Mouse (Mus musculus) midbrain, postnatal 0 days (tissue): ENCODE results near the gene Msantd3. TPM values are rescaled to one million over a fixed set of nuclear protein-coding genes. Genes with fewer than 3 reads are reported as not detected.

Experiments used
- ATAC-seq: fragments of 200-750 bp; cut with Nextera tagmentation; 2 replicates; pipeline ENCODE4 v1.8.0; 2017; ENCODE audit warnings: moderate number of reproducible peaks, mild to moderate bottlenecking, moderate TSS enrichment, moderate library complexity; ENCODE audit not compliant: low FRiP score
- DNase-seq: peaks from one replicate; pipeline ENCODE4 v3.0.0-alpha.2; 2015; ENCODE audit warnings: low spot score
- H3K27ac ChIP-seq: fragments of 300-500 bp; sonication (generic); 2 replicates; pipeline ENCODE4 v1.5.1; 2014; ENCODE audit warnings: low read depth, mild to moderate bottlenecking, low read length, mixed read lengths
- H3K27me3 ChIP-seq: fragments of 300-500 bp; sonication (generic); 2 replicates; pipeline ENCODE4 v1.6.1; 2014; ENCODE audit warnings: low read length, control low read depth, mixed read lengths; ENCODE audit not compliant: insufficient read depth
- H3K36me3 ChIP-seq: fragments of 300-500 bp; sonication (generic); 2 replicates; pipeline ENCODE4 v1.6.1; 2014; ENCODE audit warnings: low read length, control low read depth, mixed read lengths; ENCODE audit not compliant: insufficient read depth
- H3K4me1 ChIP-seq: fragments of 300-500 bp; sonication (generic); 2 replicates; pipeline ENCODE4 v1.6.1; 2014; ENCODE audit warnings: mild to moderate bottlenecking, control low read depth, antibody characterized with exemption, low read length, mixed read lengths; ENCODE audit not compliant: insufficient read depth
- H3K4me2 ChIP-seq: fragments of 300-500 bp; sonication (generic); 2 replicates; pipeline ENCODE4 v1.6.1; 2014; ENCODE audit warnings: low read depth, mild to moderate bottlenecking, low read length, mixed read lengths; ENCODE audit not compliant: poor library complexity, severe bottlenecking
- H3K4me3 ChIP-seq: fragments of 300-500 bp; sonication (generic); 2 replicates; pipeline ENCODE4 v1.5.1; 2014; ENCODE audit warnings: low read depth, mild to moderate bottlenecking, low read length, moderate library complexity
- H3K9ac ChIP-seq: fragments of 300-500 bp; sonication (generic); replicated peaks from 2 replicates; pipeline ENCODE4 v1.6.1; 2014; ENCODE audit warnings: mild to moderate bottlenecking, low read length, moderate library complexity, mixed read lengths; ENCODE audit not compliant: poor library complexity, severe bottlenecking
- H3K9me3 ChIP-seq: fragments of 300-500 bp; sonication (generic); 2 replicates; pipeline ENCODE4 v1.6.1; 2016; ENCODE audit warnings: low read length, control low read depth
- CTCF ChIP-seq: IDR thresholded peaks from 2 replicates; pipeline ENCODE4 v1.5.1; 2016; ENCODE audit warnings: antibody characterized with exemption, mild to moderate bottlenecking
- WGBS: fragments of 180-500 bp; shearing (Covaris S2); extraction: QIAGEN DNeasy Blood & Tissue Kit; methylation state at CpG from one replicate; pipeline ENCODE4 v1.1.7; 2014; 5-methylcytosine and 5-hydroxymethylcytosine counted together
- polyA plus RNA-seq: library from polyadenylated mRNA; unstranded; fragments of >200 nt; fragmentation: Nextera tagmentation; extraction: Ambion mirVana; gene quantifications from 2 replicates; pipeline ENCODE4 v1.2.1, GENCODE M21; 2015
- total RNA-seq: library from RNA; depleted of rRNA; stranded (reverse); fragments of >200 nt; gene quantifications from 2 replicates; pipeline ENCODE4 v1.2.3, GENCODE M21; 2014; rRNA removed

Gene Msantd3
- 30.3 and 36.4 TPM in 2 replicates for total RNA-seq
- polyA plus RNA-seq = 26.0 and 27.0 TPM in 2 replicates

DNA sequence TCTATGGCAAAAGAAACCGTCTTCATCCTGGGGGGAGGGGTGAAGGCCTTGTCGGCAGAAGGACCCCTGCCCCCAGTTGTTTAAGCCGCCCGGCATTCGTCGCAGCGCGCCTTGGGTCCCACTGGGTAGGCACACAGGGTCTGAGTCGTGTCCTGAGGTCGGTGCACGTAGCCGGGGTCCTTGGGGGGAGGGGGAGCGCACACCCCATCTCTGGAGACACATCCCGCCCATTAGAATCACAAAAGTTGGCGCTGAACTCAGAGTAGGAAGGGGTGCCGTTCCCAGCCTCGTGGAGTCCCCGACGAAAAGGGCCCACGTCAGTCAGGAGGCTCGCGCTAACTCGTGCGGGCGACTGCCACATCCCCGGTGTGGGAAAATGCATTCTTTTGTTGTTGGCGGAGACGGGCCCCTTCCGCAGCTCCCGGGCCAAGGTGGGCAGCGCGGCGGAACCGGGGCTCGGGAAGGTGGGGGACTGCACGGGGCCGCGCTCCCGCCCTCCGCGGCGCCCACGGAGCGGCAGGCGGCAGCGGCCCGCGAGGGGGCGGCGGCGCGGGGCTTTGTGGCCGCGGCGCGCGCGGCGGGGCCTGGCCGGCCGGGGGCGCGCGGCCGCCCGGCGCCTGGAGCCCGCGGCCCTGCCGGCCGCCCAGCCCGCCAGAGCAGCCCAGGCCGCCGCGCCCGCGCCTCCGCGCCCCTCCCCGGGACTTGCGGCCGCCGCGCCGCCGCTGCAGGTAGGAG lies at the start of gene Msantd3:
Gene Msantd3, plus strand, starts transcription at position 95 of the 735 bp plus-strand sequence.
- WGBS = under 1% methylated on average over 39 of the region's 86 CpGs
- Histone ChIP-seq H3K4me3 (peak within 1 kb of the TSS; percentile 81), H3K36me3 (no peaks in the 10 kb centered on the region), H3K27ac (peak within 1 kb of the TSS; percentile 84), H3K9me3 (no peaks in the 10 kb centered on the region), H3K4me1 (no peaks in the 10 kb centered on the region; the same call in 1 of the 2 replicates), H3K4me2 (peak within 1 kb of the TSS; percentile 91), H3K27me3 (no peaks in the 10 kb centered on the region), H3K9ac (peak within 1 kb of the TSS; percentile 97)
- peak; percentile 67 for DNase-seq
- TF ChIP-seq CTCF = no peak
- ATAC-seq = peak; percentile 79

DNA sequence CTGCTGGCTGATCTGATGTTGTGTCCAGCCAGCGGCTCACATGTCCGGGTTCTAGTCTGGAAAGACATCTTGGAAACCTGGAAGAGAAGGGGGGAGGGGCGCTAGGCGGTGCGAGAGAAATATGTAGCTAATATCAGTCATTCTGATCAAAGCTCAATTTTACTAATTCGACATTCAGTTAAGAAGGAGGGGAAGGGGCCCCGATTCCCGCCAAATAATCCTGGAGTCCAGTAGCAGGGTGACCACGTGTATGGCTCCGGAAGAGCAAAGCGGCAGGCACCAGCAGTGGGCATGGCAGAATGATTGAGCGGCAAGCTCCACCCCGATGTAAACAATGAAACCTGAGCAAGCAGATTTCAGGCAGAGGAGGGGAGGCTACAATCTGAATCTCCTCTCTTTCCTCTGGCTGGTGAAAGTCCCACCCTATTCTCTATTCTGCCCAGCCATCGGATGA lies 48.4 kb upstream of the Msantd3 start:
- ATAC-seq = 0 out of 2 replicates have a peak, but pooled peaks have one; percentile 13
- peak; percentile 35 for DNase-seq
- 13% methylated on average over 14 of the region's 14 CpGs for WGBS

DNA sequence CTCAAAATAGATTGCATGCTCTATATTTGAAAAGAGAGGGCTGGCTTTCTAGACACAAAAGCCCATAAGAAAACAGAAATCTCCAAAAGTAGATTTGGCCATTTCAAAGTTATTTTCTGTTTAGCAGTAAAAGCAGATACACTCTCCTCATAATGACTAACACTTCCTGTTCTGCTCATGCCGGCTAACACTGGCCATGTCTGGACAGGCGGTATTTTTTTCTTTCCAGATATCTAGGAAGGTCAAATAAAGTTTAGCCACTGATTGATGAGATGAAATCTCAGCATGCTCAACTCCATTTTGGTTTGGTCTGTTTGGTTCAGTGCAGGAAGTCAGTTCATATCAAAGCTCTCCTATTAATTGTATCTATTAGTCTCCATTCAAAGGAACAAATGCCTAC lies 47.2 kb upstream of the Msantd3 start:
- H3K27me3 ChIP-seq = no peaks in the 10 kb centered on the region
- 96% methylated on average over 2 of the region's 2 CpGs for WGBS
- no peaks in the 10 kb centered on the region for H3K36me3 ChIP-seq
- DNase-seq = no peak
- H3K27ac ChIP-seq = no peak overlapping the region
- H3K9me3 ChIP-seq = no peaks in the 10 kb centered on the region
- no peaks in the 10 kb centered on the region for H3K4me1 ChIP-seq
- no peak for TF ChIP-seq CTCF
- H3K4me3 ChIP-seq = no peak overlapping the region
- no peak overlapping the region for H3K9ac ChIP-seq
- no peak for ATAC-seq
- H3K4me2 ChIP-seq = no peak overlapping the region

More for the DNA sequence above, 48.4 kb upstream of the Msantd3 start:
- Histone ChIP-seq H3K4me2 (peak overlapping the region; percentile 47), H3K4me3 (peak overlapping the region; percentile 33), H3K36me3 (no peaks in the 10 kb centered on the region), H3K4me1 (no peaks in the 10 kb centered on the region), H3K27me3 (no peaks in the 10 kb centered on the region), H3K27ac (no peak overlapping the region), H3K9me3 (no peaks in the 10 kb centered on the region), H3K9ac (0 out of 2 replicates have a peak overlapping the region, but pooled peaks have one; percentile 29)
- no peak for TF ChIP-seq CTCF

DNA sequence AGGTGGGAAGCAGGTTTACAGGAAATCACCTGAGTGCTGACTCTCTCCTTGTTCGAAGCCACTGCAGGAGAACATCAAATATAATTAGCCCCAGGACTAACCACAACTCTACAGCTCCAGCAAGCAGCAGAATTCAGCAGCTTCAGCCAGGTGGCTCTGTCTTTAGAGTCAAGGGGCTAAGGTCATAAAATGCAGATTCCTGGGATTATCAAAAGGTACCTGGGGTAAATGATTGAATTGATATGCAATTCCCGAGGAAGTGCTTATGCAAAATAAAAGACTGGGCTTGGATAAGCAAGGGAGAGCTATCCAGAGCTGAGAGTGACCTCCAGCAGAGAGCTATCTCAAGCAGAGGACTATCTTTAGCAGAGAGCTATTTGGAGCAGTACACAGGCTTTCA lies 28.9 kb upstream of the Msantd3 start:
- Histone ChIP-seq H3K4me1 (no peaks in the 10 kb centered on the region), H3K4me2 (no peak overlapping the region), H3K27me3 (no peaks in the 10 kb centered on the region), H3K36me3 (no peaks in the 10 kb centered on the region), H3K9me3 (no peaks in the 10 kb centered on the region), H3K9ac (no peak overlapping the region), H3K27ac (no peak overlapping the region), H3K4me3 (no peak overlapping the region)
- no peak for ATAC-seq
- DNase-seq = no peak
- TF ChIP-seq CTCF = no peak
- WGBS = 78% methylated on average over 2 of the region's 2 CpGs

DNA sequence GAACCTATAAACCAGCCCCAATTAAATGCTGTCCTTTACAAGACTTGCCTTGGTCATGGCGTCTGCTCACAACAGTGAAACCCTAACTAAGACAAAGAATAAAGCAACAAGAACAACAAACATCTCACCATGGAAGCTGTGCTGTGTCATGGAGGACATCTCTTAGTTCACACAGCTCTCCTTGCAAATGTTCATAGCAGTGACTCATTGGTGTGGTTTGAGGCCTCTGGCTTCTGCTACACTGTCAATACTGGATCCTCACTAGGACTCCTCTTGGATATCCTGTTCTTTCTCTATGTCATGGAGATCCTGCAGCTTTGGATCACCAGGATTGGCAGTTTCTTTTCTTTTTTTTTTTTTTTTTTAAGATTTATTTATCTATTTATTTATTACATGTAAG lies 10.2 kb upstream of the Msantd3 start:
- no peaks in the 10 kb centered on the region for H3K27me3 ChIP-seq
- no peak for TF ChIP-seq CTCF
- no peak for DNase-seq
- H3K36me3 ChIP-seq = no peaks in the 10 kb centered on the region
- 89% methylated on average over 1 of the region's 1 CpGs for WGBS
- H3K4me2 ChIP-seq = no peak overlapping the region
- no peak overlapping the region for H3K27ac ChIP-seq
- no peak for ATAC-seq
- no peak overlapping the region for H3K4me3 ChIP-seq
- no peak overlapping the region for H3K9ac ChIP-seq
- no peaks in the 10 kb centered on the region for H3K4me1 ChIP-seq
- H3K9me3 ChIP-seq = no peaks in the 10 kb centered on the region
